Mouse (Mus musculus) embryonic facial prominence, embryonic 11.5 days (tissue): ENCODE results near the gene Zbed3. TPM values are rescaled to one million over a fixed set of nuclear protein-coding genes. Genes with fewer than 3 reads are reported as not detected.

Source experiments
- ATAC-seq: fragments of 200-750 bp; cut with Nextera tagmentation; replicated peaks from 2 replicates; pipeline ENCODE4 v1.8.0; 2017; ENCODE audit warnings: low read depth; ENCODE audit not compliant: insufficient number of reproducible peaks, low FRiP score, low TSS enrichment
- DNase-seq: peaks from one replicate; pipeline ENCODE4 v3.0.0-alpha.2; 2015; ENCODE audit warnings: low spot score
- H3K27ac ChIP-seq: fragments of 300-500 bp; sonication (generic); replicated peaks from 2 replicates; pipeline ENCODE4 v1.5.1; 2014; ENCODE audit warnings: mild to moderate bottlenecking, low read depth, low read length, control low read depth
- H3K27me3 ChIP-seq: fragments of 300-500 bp; sonication (generic); 2 replicates; pipeline ENCODE4 v1.6.1; 2014; ENCODE audit warnings: mild to moderate bottlenecking, low read length, moderate library complexity, mixed read lengths; ENCODE audit not compliant: control insufficient read depth, insufficient read depth
- H3K36me3 ChIP-seq: fragments of 300-500 bp; sonication (generic); replicated peaks from 2 replicates; pipeline ENCODE4 v1.6.1; 2014; ENCODE audit warnings: low read depth, mild to moderate bottlenecking, low read length, moderate library complexity, mixed read lengths; ENCODE audit not compliant: control insufficient read depth, insufficient read depth
- H3K4me1 ChIP-seq: fragments of 300-500 bp; sonication (generic); 2 replicates; pipeline ENCODE4 v1.6.1; 2014; ENCODE audit warnings: low read length, mixed read lengths; ENCODE audit not compliant: control insufficient read depth, insufficient read depth
- H3K4me2 ChIP-seq: fragments of 300-500 bp; sonication (generic); 2 replicates; pipeline ENCODE4 v1.6.1; 2014; ENCODE audit warnings: low read depth, mild to moderate bottlenecking, control low read depth, low read length, moderate library complexity
- H3K4me3 ChIP-seq: fragments of 300-500 bp; sonication (generic); 2 replicates; pipeline ENCODE4 v1.5.1; 2014; ENCODE audit warnings: low read depth, low read length, control low read depth
- H3K9ac ChIP-seq: fragments of 300-500 bp; sonication (generic); replicated peaks from 2 replicates; pipeline ENCODE4 v1.6.1; 2014; ENCODE audit warnings: mild to moderate bottlenecking, control low read depth, low read length
- H3K9me3 ChIP-seq: fragments of 300-500 bp; sonication (generic); replicated peaks from 2 replicates; pipeline ENCODE4 v1.6.1; 2016; ENCODE audit warnings: mild to moderate bottlenecking, low read length, inconsistent platforms, mixed read lengths; ENCODE audit not compliant: control insufficient read depth
- WGBS: fragments of 180-500 bp; shearing (Covaris S2); extraction: QIAGEN DNeasy Blood & Tissue Kit; methylation state at CpG from one replicate; pipeline ENCODE4 v1.1.7; 2014; 5-methylcytosine and 5-hydroxymethylcytosine counted together
- polyA plus RNA-seq: library from polyadenylated mRNA; unstranded; fragments of >200 nt; fragmentation: Nextera tagmentation; extraction: Ambion mirVana; gene quantifications from 2 replicates; pipeline ENCODE4 v1.2.1, GENCODE M21; 2014

The Zbed3 gene
- polyA plus RNA-seq, 1 experiment from 2014 or later, result 71.2 TPM

DNA sequence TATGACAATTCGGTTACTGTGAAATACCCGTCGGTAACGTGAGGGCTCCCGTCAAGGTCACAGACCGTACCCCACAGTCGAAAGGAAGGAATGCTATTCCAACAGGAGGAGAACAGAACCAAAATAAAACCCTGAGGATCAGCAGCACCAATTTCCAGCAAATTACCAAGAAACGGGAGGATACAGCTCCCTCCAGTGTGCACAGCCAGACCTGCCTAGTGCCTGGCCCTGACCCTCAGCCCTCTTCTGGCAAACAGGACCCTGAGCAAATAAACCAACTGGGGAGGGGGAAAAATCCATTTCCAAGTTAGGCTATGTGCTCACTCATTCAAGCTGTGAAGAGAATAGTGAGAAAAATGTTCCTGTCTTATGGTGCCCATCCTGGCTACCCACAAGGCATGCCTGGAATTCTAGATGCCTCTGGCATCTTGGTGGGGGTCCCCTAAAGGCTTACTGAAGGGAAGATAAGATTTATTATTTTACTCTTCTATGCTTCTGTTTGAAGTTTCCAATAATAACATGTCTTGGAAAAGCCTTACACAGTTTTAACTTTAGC, 16.2 kb upstream of the Zbed3 start:
- Histone ChIP-seq H3K4me1 (no peaks in the 10 kb centered on the region), H3K9ac (no peak overlapping the region), H3K27ac (no peak overlapping the region), H3K4me2 (no peak overlapping the region), H3K9me3 (no peaks in the 10 kb centered on the region), H3K27me3 (no peaks in the 10 kb centered on the region), H3K4me3 (no peak overlapping the region), H3K36me3 (no peaks in the 10 kb centered on the region)
- WGBS, result 61% methylated on average over 8 of the region's 8 CpGs
- ATAC-seq (no peak), DNase-seq (no peak)

DNA sequence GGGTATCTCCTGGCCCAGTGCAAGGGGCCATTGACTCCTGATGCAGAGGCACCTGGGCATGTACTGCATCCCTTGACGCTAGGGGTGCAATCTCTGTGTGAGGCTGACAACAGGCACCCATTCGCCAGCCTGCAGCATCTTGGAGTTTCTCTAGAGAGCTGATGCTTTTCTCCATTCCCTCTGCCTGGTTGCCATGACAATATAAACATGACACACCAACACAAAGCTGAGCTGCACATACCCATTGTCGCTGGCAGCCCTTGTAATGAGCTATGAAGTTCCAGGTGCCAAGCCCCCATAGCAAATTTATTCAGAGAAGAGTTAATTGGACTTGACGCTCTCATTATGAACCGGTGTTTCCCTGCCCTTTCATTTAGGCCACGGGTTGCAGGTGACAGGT, 11.4 kb upstream of the Zbed3 start:
- no peak for ATAC-seq
- Histone ChIP-seq H3K4me3 (no peak overlapping the region), H3K4me2 (no peak overlapping the region), H3K27me3 (no peaks in the 10 kb centered on the region), H3K9ac (no peak overlapping the region), H3K36me3 (no peaks in the 10 kb centered on the region), H3K27ac (no peak overlapping the region), H3K4me1 (no peaks in the 10 kb centered on the region), H3K9me3 (no peaks in the 10 kb centered on the region)
- no peak for DNase-seq
- WGBS, result 82% methylated on average over 6 of the region's 6 CpGs

DNA sequence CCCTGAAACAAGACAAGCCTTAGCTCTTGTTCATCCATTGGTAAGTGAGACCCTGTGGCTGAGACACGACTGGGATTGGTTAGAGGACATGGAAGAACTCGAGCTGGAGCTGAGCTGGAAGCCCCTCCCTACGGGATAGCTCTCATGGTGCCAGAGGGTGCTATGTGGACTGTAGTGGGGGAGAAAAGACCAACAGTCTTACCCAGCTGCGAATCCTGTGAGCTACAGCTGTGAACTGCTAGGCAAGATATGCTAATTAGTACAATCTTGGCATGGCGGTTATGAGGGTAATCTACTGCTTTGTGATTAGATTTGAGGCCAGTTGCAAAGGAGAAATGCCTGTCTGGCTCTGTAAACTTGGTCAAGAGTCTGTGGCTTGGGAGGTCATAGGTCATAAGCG, 4.3 kb upstream of the Zbed3 start:
- no peak overlapping the region for H3K4me2 ChIP-seq
- no peaks in the 10 kb centered on the region for H3K4me1 ChIP-seq
- ATAC-seq (no peak), DNase-seq (no peak)
- no peak overlapping the region for H3K27ac ChIP-seq
- H3K4me3 ChIP-seq, result no peak overlapping the region
- WGBS, result 79% methylated on average over 6 of the region's 6 CpGs
- no peaks in the 10 kb centered on the region for H3K36me3 ChIP-seq
- no peaks in the 10 kb centered on the region for H3K9me3 ChIP-seq
- no peak overlapping the region for H3K9ac ChIP-seq
- H3K27me3 ChIP-seq, result no peaks in the 10 kb centered on the region

DNA sequence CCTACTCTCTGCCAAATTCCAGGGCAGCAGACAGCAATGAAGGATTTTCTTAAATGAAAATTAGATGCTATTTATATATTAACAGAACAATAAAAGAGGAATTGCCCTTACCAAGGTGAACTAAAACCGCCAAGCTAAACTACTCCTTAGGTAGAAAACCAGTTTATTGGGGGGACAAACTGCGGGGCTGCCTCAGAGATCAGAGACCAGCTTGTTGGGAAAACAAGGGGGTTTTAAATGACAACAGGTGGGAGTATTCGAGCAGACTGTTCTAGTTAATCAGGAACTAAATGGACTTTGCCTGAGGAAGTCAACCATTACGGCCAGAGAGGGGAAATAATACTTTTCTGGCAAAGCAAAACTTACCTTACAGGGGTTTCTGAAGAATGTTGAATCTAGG, 3.0 kb upstream of the Zbed3 start:
- Histone ChIP-seq H3K4me3 (no peak overlapping the region), H3K36me3 (no peaks in the 10 kb centered on the region), H3K9me3 (no peaks in the 10 kb centered on the region), H3K9ac (no peak overlapping the region), H3K27ac (no peak overlapping the region), H3K27me3 (no peaks in the 10 kb centered on the region), H3K4me2 (no peak overlapping the region), H3K4me1 (no peaks in the 10 kb centered on the region)
- ATAC-seq (no peak), DNase-seq (peak; percentile 37)
- 33% methylated on average over 4 of the region's 4 CpGs for WGBS

DNA sequence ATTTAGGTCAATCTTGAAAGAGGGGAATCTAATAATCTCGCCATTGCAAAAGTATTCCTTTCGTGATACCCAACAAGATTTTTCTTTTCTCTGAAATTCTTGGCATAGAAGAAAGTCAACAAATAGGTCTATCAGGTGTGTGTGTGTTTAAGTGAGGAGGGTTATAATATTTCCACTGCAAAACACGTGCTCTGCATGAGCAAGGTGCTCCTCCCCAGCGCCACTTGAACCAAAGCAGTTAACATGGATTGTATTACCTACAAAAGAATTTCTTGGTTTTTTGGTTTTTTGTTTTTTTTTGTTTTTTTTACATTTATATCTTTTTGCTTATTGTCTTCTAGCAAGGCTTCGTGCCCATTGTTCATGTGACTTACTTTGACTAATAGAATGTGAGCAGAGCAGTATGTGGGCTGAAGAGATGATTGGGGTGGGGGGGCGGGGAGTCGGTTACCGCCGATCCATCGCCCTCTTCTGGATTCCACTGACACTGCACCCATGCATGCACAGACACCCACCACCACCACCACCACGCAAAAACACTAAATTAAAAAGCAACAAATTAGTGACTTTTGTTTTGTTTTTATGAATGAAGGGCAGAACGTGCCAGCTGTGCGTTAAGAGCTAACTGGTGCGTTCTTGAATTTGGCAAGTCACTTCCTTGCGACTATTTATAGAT, 676 bp downstream of the Zbed3 start:
- H3K36me3 ChIP-seq, result no peaks in the 10 kb centered on the region
- WGBS, result 24% methylated on average over 15 of the region's 15 CpGs
- H3K9me3 ChIP-seq, result no peaks in the 10 kb centered on the region
- peak overlapping the region; percentile 99 for H3K27ac ChIP-seq
- DNase-seq (peak; percentile 77), ATAC-seq (no peak)
- H3K4me2 ChIP-seq, result peak overlapping the region; percentile 81
- peak overlapping the region; percentile 99 for H3K9ac ChIP-seq
- no peaks in the 10 kb centered on the region; the same call in 1 of the 2 replicates for H3K4me1 ChIP-seq
- H3K27me3 ChIP-seq, result no peaks in the 10 kb centered on the region
- H3K4me3 ChIP-seq, result peak overlapping the region; percentile 83

DNA sequence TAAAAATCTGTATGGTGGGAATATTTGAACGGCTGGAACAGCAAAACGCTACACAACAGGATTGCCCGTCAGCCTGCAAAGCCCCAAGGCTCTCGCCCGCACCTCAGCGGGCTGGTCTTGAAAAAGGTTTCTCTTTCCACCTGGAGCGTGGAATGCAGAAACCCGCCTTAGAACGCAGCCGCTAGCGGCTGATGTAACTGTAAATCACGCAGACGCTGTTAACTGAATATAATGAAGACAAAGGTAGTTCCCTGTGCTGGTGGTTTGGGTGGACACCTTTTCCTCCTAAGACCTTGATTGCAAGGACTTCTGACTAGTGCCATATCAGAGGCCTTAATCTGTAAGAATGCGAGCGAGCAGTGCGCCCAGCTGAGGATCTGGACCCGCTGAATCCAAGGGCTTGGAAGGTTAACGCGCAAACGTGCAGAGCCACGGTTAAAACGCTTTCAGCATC, 1.2 kb downstream of the Zbed3 start:
- H3K9ac ChIP-seq, result peak overlapping the region; percentile 99
- H3K4me2 ChIP-seq, result peak overlapping the region; percentile 81
- H3K9me3 ChIP-seq, result no peaks in the 10 kb centered on the region
- WGBS, result under 1% methylated on average over 22 of the region's 22 CpGs
- H3K27me3 ChIP-seq, result no peaks in the 10 kb centered on the region
- no peak for DNase-seq
- peak; percentile 25; the same call in 1 of the 2 replicates for ATAC-seq
- no peaks in the 10 kb centered on the region for H3K36me3 ChIP-seq
- peak overlapping the region; percentile 83 for H3K4me3 ChIP-seq
- peak overlapping the region; percentile 99 for H3K27ac ChIP-seq
- H3K4me1 ChIP-seq, result no peaks in the 10 kb centered on the region; the same call in 1 of the 2 replicates

DNA sequence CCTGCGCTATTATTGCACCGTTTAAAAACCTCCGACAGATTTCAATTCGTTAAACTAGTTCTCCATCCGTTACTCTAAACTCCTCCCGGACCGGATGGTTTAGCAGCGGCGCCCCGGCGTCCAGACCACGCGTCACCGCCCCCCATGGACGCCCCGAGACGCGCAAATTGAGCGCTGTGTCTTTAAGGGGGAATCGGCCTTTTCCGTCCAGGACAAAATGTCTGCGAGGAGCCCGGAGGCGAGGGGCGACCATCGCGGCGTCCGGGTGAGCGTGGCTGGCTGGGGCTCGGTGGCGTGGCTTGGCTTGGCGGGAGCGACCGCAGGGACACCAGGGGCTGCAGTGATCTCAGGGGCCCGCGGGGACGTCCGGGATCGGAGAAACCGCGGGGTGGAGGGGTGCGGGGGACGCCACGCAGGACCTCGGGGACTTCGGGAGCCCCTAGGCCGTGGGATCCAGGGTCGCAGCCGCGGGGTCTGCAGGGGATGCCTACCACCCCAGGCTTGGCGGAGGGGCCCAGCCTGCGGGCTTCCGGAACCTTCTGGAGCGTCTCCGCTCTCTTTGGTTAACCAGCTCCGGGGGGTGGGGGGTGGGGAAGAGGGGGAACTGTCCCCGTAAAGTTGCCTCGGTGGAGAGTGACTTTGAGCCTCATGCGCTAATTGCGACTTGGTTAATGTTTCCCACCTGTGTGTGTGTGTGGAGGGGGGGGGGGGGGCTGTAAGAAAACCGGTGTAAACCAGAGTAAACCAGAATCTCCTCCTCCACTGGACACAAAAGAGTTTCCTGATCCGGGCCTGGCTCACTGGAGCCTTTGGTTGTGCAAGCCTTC, 1.9 kb downstream of the Zbed3 start:
- DNase-seq, result peak; percentile 92
- H3K27ac ChIP-seq, result peak overlapping the region; percentile 99
- H3K9ac ChIP-seq, result peak overlapping the region; percentile 99
- H3K27me3 ChIP-seq, result no peaks in the 10 kb centered on the region
- H3K36me3 ChIP-seq, result no peaks in the 10 kb centered on the region
- H3K4me2 ChIP-seq, result peak overlapping the region; percentile 81
- H3K4me3 ChIP-seq, result peak overlapping the region; percentile 83
- WGBS, result under 1% methylated on average over 55 of the region's 63 CpGs
- ATAC-seq, result peak; percentile 62
- H3K4me1 ChIP-seq, result no peaks in the 10 kb centered on the region; the same call in 1 of the 2 replicates
- no peaks in the 10 kb centered on the region for H3K9me3 ChIP-seq
